Mouse (Mus musculus) hindbrain, embryonic 13.5 days (tissue): ENCODE data around the gene Slc34a2. TPM values are rescaled to one million over a fixed set of nuclear protein-coding genes. Genes with fewer than 3 reads are reported as not detected.

Source experiments
- ATAC-seq: fragments of 200-750 bp; cut with Nextera tagmentation; 2 replicates; pipeline ENCODE4 v1.8.0; 2017; ENCODE audit warnings: moderate TSS enrichment; ENCODE audit not compliant: low FRiP score
- H3K27ac ChIP-seq: fragments of 300-500 bp; sonication (generic); 2 replicates; pipeline ENCODE4 v1.5.1; 2015; ENCODE audit warnings: inconsistent platforms, mild to moderate bottlenecking, moderate library complexity
- H3K27me3 ChIP-seq: fragments of 300-500 bp; sonication (generic); 2 replicates; pipeline ENCODE4 v1.6.1; 2015; ENCODE audit warnings: mild to moderate bottlenecking, inconsistent platforms
- H3K36me3 ChIP-seq: fragments of 300-500 bp; sonication (generic); 2 replicates; pipeline ENCODE4 v1.6.1; 2015; ENCODE audit warnings: mild to moderate bottlenecking, inconsistent platforms
- H3K4me1 ChIP-seq: fragments of 300-500 bp; sonication (generic); replicated peaks from 2 replicates; pipeline ENCODE4 v1.6.1; 2015; ENCODE audit warnings: inconsistent platforms
- H3K4me2 ChIP-seq: fragments of 300-500 bp; sonication (generic); 2 replicates; pipeline ENCODE4 v1.6.1; 2015; ENCODE audit warnings: inconsistent platforms, mild to moderate bottlenecking, moderate library complexity
- H3K4me3 ChIP-seq: fragments of 300-500 bp; sonication (generic); 2 replicates; pipeline ENCODE4 v1.5.1; 2015; ENCODE audit warnings: mild to moderate bottlenecking, inconsistent platforms
- H3K9ac ChIP-seq: fragments of 300-500 bp; sonication (generic); 2 replicates; pipeline ENCODE4 v1.6.1; 2015; ENCODE audit warnings: mild to moderate bottlenecking, inconsistent platforms
- H3K9me3 ChIP-seq: fragments of 300-500 bp; sonication (generic); 2 replicates; pipeline ENCODE4 v1.6.1; 2016; ENCODE audit warnings: inconsistent platforms
- WGBS: fragments of 180-500 bp; shearing (Covaris S2); methylation state at CpG from one replicate; pipeline ENCODE4 v1.1.7; 2015; 5-methylcytosine and 5-hydroxymethylcytosine counted together
- polyA plus RNA-seq: library from polyadenylated mRNA; unstranded; fragments of >200 nt; fragmentation: Nextera tagmentation; extraction: Ambion mirVana; gene quantifications from 2 replicates; pipeline ENCODE4 v1.2.1, GENCODE M21; 2015

Gene Slc34a2
- polyA plus RNA-seq, 1 experiment from 2014 or later, result not detected

DNA sequence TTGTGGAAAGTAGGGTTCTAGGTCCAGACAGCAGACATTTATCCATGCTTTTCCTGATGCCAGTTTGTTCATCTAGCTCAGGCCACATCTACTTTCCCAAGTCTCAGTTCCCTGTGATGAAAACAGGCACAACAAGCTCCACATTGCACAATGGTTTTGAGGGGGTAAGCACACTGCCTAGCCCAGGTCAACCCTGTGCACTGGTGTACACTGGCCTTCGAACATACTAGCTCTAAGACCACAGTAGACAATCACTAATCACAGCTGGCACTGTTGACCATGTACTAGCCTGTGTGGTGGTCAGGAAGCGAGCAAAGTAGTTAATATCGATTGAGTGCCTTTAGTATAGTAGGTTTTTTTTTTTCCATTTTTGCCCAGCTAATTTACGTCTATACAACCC, 34.4 kb upstream of the Slc34a2 start:
- 82% methylated on average over 4 of the region's 4 CpGs for WGBS

DNA sequence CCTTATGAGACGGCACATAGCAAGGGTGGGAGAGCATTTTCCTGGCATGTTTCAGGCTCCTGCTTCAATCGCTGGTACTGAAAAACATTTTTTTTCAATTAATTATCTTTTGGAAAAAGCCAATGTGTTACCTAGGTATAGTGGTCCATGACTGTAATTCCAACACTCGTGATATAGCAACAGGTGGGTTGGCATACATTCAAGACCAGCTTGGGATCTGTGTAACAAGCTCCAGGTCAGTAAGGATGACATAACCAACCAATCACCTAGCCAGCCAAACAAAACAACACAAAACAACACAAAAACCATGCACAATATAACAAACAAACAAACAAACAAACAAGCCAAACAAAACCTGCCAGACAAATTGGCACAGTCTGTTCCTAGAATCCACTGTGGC, 33.9 kb upstream of the Slc34a2 start:
- no peak overlapping the region for H3K4me3 ChIP-seq
- H3K36me3 ChIP-seq, result no peaks in the 10 kb centered on the region
- 0 out of 2 replicates have a peak, but pooled peaks cover 4% of the 10 kb centered on the region for H3K4me1 ChIP-seq
- no peak for ATAC-seq
- H3K9me3 ChIP-seq, result 0 out of 2 replicates have a peak, but pooled peaks cover 6% of the 10 kb centered on the region
- H3K27ac ChIP-seq, result no peak overlapping the region
- H3K9ac ChIP-seq, result no peak overlapping the region
- H3K4me2 ChIP-seq, result no peak overlapping the region
- no peaks in the 10 kb centered on the region for H3K27me3 ChIP-seq
- WGBS, result 91% methylated on average over 3 of the region's 3 CpGs

More for the DNA sequence above, 34.4 kb upstream of the Slc34a2 start:
- Histone ChIP-seq H3K9ac (no peak overlapping the region), H3K27ac (no peak overlapping the region), H3K9me3 (0 out of 2 replicates have a peak, but pooled peaks cover 6% of the 10 kb centered on the region), H3K4me3 (no peak overlapping the region), H3K4me1 (0 out of 2 replicates have a peak, but pooled peaks cover 4% of the 10 kb centered on the region), H3K4me2 (no peak overlapping the region), H3K36me3 (no peaks in the 10 kb centered on the region), H3K27me3 (no peaks in the 10 kb centered on the region)
- no peak for ATAC-seq

DNA sequence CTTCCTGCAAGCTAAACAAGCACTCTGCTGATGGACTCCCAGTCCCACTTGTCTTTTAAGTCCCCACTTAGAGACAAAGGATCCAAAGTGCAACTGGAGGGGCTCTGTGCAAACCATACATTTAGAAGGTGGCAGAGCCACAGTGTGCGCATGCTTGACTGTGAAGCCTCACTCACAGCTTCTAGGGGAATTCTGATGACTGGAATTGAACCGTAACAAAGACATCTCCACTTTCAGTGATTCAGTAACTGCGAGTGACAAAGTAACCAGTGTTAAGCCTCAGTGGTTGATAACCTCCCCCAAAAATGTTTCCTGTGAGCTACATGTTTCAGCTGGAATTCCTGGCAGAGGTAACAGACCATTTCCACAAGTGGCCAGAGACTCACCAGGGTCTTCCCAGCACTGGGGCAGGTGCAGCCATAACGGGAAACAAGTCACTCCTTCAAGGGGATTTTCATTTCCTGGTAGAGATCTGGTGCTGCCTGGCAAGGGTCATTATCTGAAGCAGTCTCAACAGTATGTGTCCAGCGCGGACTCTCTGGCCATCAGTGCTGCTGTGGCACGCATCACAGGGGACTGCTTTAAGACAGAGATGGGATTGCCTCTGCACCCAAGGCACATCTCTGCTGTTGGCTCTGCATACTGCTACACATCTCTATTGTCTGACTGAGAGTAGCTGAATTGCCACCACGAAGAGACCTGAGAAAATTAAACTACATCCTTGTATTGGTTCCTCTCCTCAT, 28.7 kb upstream of the Slc34a2 start:
- no peak overlapping the region for H3K27ac ChIP-seq
- no peaks in the 10 kb centered on the region for H3K27me3 ChIP-seq
- no peak overlapping the region for H3K4me2 ChIP-seq
- H3K9me3 ChIP-seq, result 0 out of 2 replicates have a peak, but pooled peaks cover 6% of the 10 kb centered on the region
- no peak overlapping the region for H3K9ac ChIP-seq
- 82% methylated on average over 8 of the region's 8 CpGs for WGBS
- no peaks in the 10 kb centered on the region for H3K36me3 ChIP-seq
- no peak overlapping the region for H3K4me3 ChIP-seq
- no peaks in the 10 kb centered on the region for H3K4me1 ChIP-seq
- ATAC-seq, result no peak

DNA sequence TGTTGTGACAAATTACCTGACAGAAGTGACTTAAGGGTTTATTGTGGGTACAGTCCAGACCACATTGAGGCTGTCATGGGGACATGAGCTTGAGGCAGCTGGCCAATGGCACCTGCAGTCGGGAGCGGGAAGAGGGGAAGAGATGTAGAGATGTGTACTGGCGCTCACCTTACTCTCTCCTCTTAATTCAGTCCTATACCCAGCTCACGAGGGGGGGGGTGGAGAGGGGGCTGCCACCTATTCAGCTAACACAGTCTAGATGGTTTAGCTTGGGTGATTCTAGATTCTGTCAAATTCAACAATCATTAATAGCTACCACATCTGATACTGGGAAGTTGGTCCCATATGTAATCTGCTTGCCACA, 28.1 kb upstream of the Slc34a2 start:
- H3K4me3 ChIP-seq, result no peak overlapping the region
- ATAC-seq, result no peak
- WGBS, result 79% methylated on average over 4 of the region's 4 CpGs
- no peak overlapping the region for H3K27ac ChIP-seq
- H3K9me3 ChIP-seq, result 0 out of 2 replicates have a peak, but pooled peaks cover 6% of the 10 kb centered on the region
- H3K9ac ChIP-seq, result no peak overlapping the region
- H3K4me2 ChIP-seq, result no peak overlapping the region
- no peaks in the 10 kb centered on the region for H3K36me3 ChIP-seq
- no peaks in the 10 kb centered on the region for H3K4me1 ChIP-seq
- H3K27me3 ChIP-seq, result no peaks in the 10 kb centered on the region

DNA sequence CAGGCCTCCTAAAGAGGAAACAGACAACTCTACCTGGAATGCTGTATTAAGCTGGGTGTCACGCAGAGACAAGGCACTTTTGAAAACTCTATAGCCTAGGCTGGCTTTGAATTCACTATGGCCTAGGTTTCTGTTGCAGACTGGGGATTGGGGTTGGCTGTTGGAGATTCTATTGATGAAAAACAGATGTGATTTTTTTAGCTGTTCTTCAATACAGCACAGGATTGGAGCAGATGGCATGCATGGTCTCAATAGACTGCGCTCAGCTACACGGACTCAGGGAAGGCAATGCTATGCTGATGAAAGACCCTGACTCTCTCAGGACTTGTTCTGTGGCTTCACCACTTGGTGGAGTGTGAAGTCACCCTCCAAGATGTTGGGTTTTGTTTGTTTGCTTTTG, 26.6 kb upstream of the Slc34a2 start:
- 85% methylated on average over 3 of the region's 3 CpGs for WGBS
- Histone ChIP-seq H3K4me1 (no peaks in the 10 kb centered on the region), H3K36me3 (no peaks in the 10 kb centered on the region), H3K9ac (no peak overlapping the region), H3K27me3 (no peaks in the 10 kb centered on the region), H3K9me3 (no peaks in the 10 kb centered on the region), H3K27ac (no peak overlapping the region), H3K4me3 (no peak overlapping the region), H3K4me2 (no peak overlapping the region)
- no peak for ATAC-seq

DNA sequence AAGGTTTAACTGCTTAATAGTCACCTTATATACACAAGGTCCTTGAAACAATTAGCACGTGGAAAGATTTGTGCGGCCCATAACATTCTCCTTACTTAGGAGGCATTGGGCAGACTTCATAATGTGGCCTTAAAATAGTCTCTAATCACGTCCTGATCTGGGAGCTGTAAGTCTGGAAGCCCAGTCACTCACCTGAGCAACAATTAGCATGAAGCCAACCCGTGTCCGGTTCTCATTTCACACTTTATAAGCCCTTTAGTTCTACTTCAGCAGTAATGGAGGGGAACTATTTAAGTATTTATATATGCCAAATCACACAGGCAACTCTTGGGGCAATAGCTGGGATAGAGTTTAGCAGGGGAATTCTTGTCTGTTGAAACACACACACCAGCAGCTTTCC, 21.3 kb upstream of the Slc34a2 start:
- Histone ChIP-seq H3K9me3 (no peaks in the 10 kb centered on the region), H3K4me1 (no peaks in the 10 kb centered on the region), H3K4me2 (no peak overlapping the region), H3K4me3 (no peak overlapping the region), H3K27ac (no peak overlapping the region), H3K27me3 (no peaks in the 10 kb centered on the region), H3K36me3 (no peaks in the 10 kb centered on the region), H3K9ac (no peak overlapping the region)
- 70% methylated on average over 5 of the region's 5 CpGs for WGBS
- no peak for ATAC-seq

DNA sequence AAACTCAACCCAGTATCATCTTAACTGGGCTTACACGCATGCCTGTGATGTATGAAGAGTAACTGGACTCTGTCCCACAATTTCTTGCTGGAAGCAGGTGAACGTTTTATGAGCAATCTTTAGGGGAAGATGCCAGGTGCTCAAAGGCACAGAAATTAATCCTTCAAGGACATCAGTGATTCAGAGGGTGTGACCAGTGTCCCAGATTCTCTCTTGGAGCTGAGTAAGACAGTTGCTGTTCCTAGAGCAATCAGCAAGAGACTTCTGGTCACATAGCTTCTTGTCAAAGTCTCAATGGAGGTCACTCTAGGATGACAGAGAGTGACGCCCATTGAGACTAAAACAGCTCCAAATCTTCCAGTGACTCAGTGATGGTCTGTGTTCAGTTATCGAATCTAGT, 19.6 kb upstream of the Slc34a2 start:
- no peak for ATAC-seq
- H3K4me2 ChIP-seq, result no peak overlapping the region
- 81% methylated on average over 4 of the region's 4 CpGs for WGBS

DNA sequence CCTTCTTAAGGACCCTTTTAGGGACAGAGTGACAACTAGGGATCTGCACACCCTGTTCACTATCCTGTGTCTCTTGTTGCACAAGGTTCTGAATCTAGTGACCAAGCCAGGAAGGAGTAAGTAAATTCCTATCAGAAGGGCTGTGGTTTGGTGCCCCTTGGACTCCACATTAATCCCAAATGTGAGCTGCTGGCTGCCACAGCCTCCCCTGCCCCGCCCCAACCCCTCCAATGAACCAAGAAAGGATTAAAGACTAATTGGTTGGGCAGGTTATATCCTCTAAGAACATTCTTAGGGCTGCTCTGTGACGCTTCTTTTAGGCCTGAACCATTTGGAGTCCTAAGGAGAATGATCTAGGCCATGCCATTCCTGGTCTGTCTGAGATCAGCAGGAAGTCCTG, 14.4 kb upstream of the Slc34a2 start:
- 48% methylated on average over 2 of the region's 2 CpGs for WGBS
- H3K36me3 ChIP-seq, result no peaks in the 10 kb centered on the region
- 0 out of 2 replicates have a peak, but pooled peaks cover 3% of the 10 kb centered on the region for H3K27me3 ChIP-seq
- ATAC-seq, result no peak
- H3K27ac ChIP-seq, result no peak overlapping the region
- H3K9ac ChIP-seq, result no peak overlapping the region
- no peak overlapping the region for H3K4me3 ChIP-seq
- no peak overlapping the region for H3K4me2 ChIP-seq
- no peaks in the 10 kb centered on the region for H3K9me3 ChIP-seq
- no peaks in the 10 kb centered on the region for H3K4me1 ChIP-seq

More for the DNA sequence above, 19.6 kb upstream of the Slc34a2 start:
- Histone ChIP-seq H3K9me3 (no peaks in the 10 kb centered on the region), H3K4me3 (no peak overlapping the region), H3K36me3 (no peaks in the 10 kb centered on the region), H3K27me3 (0 out of 2 replicates have a peak, but pooled peaks cover 3% of the 10 kb centered on the region), H3K4me1 (no peaks in the 10 kb centered on the region), H3K27ac (no peak overlapping the region), H3K9ac (no peak overlapping the region)

DNA sequence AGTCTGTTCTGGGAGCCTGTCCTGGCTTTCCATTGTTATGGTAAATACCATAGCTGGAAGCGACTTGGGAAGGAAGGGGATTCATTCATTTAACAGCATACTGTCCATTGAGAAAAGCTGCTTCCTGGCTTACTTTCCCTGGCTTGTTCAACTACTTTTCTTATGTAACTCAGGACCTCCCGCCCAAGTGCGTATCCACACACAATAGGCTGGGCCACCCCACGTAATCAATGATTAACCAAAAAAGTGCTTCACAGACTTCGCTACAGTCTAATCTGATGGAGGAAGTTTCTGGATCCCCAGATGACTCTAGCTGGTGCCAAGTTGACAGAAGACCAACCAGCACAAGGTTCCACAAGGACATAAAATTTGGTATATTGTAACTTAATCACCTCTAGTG, 14.0 kb upstream of the Slc34a2 start:
- no peaks in the 10 kb centered on the region for H3K9me3 ChIP-seq
- H3K9ac ChIP-seq, result no peak overlapping the region
- no peak for ATAC-seq
- H3K4me2 ChIP-seq, result no peak overlapping the region
- H3K27ac ChIP-seq, result no peak overlapping the region
- no peaks in the 10 kb centered on the region for H3K36me3 ChIP-seq
- 0 out of 2 replicates have a peak, but pooled peaks cover 3% of the 10 kb centered on the region for H3K27me3 ChIP-seq
- H3K4me3 ChIP-seq, result no peak overlapping the region
- H3K4me1 ChIP-seq, result no peaks in the 10 kb centered on the region
- 20% methylated on average over 5 of the region's 5 CpGs for WGBS

DNA sequence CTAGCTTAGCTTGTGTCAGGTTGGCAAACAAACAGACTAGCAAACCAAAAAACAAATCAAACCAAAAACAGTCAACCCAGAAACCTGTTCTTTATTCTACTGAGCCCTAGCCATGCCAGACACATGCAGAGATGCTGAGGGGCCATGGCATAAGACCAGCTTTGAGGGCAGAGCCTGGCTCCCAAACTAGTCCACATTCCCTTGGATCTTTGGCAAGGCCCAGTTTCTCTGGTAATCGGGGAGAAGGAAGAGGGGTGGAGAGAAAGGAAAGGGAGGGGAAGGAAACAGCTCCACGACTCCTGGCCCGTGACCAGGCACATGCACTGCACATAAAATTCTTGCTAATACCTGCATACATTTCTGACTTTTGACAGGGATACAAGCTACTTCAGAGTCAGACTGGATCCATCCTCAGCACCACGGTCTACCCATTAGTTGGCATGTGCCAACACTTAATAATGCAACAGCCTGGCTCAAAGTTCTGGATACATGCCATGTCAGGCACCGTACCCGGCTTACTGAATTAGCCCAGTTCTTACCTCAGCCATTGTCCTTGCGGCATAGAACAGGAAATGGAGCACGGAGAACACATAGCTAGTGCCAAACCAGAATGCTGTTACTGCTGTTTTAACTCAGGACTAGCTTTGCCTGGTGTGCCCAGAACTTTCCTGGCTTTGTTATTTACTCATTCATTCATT, 12.5 kb upstream of the Slc34a2 start:
- 88% methylated on average over 8 of the region's 8 CpGs for WGBS
- Histone ChIP-seq H3K36me3 (no peaks in the 10 kb centered on the region), H3K4me3 (no peak overlapping the region), H3K4me2 (no peak overlapping the region), H3K9ac (no peak overlapping the region), H3K27me3 (0 out of 2 replicates have a peak, but pooled peaks cover 3% of the 10 kb centered on the region), H3K27ac (no peak overlapping the region), H3K9me3 (no peaks in the 10 kb centered on the region), H3K4me1 (no peaks in the 10 kb centered on the region)
- no peak for ATAC-seq

DNA sequence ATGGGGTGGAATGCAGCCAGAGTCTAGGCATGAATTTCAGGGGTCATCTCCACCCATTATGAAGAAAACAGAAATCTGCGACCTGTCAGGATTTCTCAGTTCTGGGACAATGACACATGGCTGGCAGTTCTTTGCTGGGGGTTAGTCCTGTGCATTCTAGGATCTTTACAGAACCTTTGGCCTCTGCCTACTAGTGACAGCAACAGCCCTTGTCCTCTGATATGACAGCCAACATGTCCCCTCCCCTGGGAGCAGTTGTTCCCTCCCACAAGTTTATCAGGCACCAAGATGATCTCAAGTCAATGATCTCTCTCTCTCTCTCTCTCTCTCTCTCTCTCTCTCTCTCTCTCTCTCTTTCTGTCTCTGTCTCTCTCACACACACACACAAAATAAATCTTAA, 6.5 kb upstream of the Slc34a2 start:
- no peak overlapping the region for H3K4me3 ChIP-seq
- 61% methylated on average over 1 of the region's 1 CpGs for WGBS
- no peak overlapping the region for H3K9ac ChIP-seq
- no peak overlapping the region for H3K4me2 ChIP-seq
- ATAC-seq, result no peak
- H3K36me3 ChIP-seq, result no peaks in the 10 kb centered on the region
- no peaks in the 10 kb centered on the region for H3K27me3 ChIP-seq
- H3K27ac ChIP-seq, result no peak overlapping the region
- H3K9me3 ChIP-seq, result no peaks in the 10 kb centered on the region
- no peaks in the 10 kb centered on the region for H3K4me1 ChIP-seq

DNA sequence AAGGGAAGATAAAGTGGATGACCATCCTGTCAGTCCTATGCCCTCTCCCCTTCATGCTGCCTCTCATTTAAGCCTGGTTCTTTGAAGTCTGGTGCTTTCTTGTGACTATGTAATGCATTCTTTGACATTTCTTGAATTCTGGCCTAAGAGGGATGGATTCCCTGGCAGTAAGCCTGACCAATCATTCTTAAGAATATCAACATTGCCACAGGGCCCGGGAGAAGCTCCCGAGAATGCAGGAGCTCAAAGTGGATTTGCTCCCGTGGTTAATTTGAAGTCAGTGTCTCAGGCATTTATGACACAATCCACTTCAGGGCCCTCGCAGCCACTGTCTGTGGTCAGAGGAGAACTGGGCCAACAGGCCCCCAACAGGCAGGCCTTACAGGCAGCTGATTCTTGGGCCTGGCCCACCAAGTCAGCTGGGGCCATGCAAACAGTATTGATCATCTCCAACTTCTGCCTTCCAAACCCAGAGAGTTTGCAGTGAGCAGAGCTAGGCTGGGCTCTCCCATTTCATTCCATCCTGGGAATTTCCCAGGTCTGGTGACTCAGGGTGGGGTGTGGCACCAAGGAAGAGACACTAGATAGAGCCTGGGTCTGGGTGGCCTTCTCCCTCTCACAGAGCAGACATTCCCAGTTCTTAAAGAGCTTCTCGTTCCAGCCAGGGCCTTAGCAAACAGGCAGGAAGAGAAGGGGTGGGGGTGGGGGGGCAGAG, 4.3 kb downstream of the Slc34a2 start:
- no peak for ATAC-seq
- no peaks in the 10 kb centered on the region for H3K9me3 ChIP-seq

More for the DNA sequence above, 4.3 kb downstream of the Slc34a2 start:
- Histone ChIP-seq H3K4me1 (no peaks in the 10 kb centered on the region), H3K9ac (no peak overlapping the region), H3K36me3 (no peaks in the 10 kb centered on the region), H3K4me3 (no peak overlapping the region), H3K4me2 (no peak overlapping the region), H3K27ac (no peak overlapping the region), H3K27me3 (no peaks in the 10 kb centered on the region)
- 70% methylated on average over 5 of the region's 5 CpGs for WGBS
